Mouse (Mus musculus) adipocyte (in vitro differentiated cells): ENCODE results near the gene Prkar2b.

Experiments used
- DNase-seq: peaks from one replicate; pipeline ENCODE4 v3.0.0-alpha.2; 2016; ENCODE audit warnings: low spot score

Gene Prkar2b

DNA sequence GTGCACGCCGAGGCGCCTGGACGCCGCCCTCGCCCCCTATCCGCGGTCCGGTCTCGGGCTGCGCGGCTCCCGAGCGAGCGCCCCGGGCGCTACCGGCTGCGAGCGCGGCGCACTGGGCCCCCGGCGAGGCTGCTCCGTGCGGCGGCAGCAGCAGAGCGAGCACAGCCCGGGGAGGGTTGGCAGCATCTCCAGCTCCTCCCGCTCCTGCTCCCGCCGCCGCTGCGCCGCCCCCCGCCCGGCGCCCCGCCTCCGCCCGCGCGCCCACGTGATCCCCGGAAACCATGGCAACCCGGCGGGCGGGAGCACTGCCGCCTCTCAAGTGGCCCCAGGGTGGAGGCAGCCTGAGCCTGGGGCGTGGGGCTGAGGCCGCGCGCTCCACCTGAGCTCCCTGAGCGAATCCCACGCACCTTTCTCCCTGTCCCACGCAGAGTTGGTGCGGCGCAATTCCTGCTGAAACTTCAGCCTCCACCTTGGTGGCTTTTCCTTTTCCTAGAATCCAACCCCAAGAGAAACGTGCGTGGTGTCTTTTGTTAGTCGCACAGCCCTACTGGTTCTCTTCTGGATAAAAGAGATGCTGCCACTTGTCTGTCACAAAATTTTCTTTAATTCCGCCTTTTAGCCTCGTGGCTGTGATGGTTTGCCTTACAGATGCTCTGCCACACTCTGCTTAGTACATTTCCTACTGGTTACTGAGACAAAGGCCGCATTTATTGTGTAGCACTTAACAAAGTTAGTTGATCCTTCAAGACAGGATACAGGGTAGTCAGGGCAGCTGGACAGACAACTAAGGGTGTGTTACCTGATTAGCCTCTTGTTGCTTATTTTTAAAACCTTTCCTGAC, at the start of gene Prkar2b:
Prkar2b (minus strand) TSS at position 207 of the 841 bp plus-strand sequence.
- DNase-seq = peak; percentile 88

DNA sequence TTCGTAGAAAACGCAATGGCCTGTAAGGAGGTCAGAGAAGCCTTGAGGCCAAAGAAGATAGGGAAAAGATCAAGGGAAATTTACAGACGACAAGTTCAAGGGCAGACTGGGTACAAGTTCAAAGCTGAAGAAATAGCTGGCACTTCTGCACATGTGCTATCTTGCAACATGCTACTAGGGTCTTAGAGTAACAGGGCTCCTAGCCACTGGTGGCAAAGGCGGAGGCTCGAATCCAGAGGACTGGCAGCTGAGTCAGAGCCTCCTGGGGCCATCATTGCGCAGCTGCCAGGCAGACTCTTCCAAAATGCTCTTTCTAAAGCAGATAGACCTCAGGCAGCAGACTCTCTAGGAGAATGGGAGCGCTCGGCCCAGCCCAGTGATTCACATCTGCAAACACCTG, 48.1 kb upstream of the Prkar2b start:
- DNase-seq = peak; percentile 94

DNA sequence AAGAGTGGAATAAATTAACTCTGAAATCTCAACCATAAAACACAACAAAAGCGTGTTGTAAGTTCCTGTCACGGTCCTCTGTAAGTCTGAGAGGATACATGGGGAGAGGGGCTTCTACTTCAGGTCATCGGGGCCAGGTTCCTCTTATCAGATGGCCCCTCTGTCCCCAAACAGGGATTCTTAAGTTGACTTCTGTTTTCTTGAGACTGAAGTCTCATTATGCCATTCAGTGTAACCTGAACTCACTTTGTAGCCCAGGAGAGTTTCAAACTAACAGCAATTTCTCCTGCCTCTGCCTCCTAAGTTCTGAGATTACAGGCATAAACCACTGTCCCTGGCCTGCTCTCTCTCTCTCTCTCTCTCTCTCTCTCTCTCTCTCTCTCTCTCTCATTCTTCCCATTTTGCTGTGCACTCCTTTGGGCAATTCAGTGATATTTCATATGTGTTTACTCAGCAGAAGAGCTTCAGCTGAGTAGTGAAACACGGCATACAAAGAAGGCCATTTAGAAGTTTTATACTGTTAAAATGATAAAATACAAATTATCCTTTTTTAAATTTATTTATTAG, 43.9 kb upstream of the Prkar2b start:
- no peak for DNase-seq

DNA sequence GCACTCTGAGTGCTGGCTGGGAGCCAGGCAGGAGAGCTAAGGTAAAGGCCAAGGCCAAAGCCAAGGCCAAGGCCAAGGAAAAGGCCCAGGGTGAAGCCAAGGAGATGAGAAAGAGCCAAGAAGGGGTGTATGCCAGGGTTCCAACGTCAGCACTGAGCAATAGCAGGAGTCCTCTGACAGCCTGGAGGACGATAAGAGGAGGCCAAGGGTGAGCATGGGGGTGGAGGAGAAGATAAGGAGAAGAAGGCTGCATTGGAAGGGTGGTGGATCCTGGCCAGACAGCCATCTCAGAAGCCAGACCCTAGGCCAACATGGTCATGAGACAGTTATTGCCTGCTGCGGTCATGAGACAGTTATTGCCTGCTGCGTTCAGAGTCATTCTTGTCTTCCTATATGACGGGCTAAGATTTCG, 43.4 kb upstream of the Prkar2b start:
- peak; percentile 40 for DNase-seq

DNA sequence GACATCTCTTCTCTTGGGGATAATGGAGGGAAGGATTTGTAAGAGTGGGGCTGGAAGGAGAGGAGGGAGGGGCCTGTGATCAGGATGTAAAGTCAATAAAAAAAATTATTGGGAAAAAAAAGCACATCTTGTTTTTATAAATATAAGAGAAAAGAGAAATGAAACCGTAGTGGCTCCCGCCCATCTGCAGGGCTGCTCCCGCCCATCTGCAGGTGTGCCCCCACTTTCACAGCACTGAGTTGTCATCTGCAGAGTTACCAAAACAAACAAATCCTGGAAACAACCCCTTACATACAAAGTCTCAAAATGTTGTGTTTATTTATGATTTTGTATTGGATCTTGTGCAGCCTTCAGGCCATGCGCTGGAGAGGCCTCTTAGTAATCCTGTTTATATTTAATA, 40.2 kb upstream of the Prkar2b start:
- no peak for DNase-seq

DNA sequence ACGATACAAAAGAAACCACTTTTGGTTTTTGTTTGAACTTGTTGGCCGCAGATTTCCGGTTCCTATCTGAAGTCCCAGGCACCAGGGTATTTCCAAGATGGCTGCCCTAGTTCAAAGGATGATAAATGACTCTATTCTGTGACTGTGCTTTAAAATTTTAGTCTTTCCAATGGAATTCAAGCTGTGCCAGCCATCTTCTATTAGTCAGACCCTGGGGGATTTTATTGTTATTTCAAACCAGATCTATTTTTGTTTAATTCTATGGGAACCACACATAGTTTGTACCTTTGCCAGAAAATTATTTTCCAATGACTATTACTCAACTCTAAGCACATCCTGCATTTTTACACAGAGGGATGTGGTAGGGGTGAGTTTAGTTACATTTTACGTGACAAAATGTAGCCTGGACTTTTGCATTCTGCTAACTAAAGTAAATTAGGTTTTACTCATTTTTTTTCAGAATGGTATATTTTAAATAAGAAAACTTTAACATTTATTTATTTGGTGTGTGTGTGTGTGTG, 38.6 kb upstream of the Prkar2b start:
- DNase-seq = no peak

DNA sequence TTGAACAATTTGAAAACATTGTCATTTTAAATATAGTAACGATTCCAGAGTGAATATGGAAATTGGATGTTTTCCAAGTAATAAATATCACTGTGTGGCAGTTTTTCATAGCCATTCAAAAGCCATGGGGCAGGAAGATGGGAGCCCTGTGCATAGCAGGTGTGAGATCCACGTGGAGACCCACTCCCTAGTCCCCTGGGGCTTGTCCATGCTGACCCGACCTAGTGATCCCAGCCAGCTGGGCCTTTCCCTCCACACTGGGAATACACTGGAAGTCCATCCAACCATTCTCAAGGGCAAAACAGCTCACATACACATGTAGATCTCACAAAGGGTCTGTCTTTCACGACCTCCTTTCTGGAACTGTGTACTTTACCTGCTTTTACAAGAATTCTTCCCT, 37.5 kb upstream of the Prkar2b start:
- DNase-seq = no peak

DNA sequence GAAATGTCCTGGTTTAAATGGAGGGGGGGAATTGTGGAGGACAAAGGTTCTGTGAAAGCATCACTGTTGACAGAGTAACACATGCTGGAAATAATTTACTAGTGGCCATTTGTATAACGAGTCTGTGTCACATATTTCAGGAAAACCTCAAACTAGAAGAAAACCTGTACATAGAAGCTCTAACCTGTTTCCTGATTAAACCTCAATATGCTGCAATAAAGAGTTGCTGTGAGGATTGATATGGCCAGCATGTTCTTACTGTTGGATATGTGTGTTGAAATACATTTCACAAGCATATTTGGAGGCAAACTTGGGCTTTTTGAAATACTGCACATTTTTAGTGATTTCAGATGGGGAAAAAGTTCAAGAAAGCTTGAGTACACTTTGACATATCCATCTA, 36.0 kb upstream of the Prkar2b start:
- no peak for DNase-seq

DNA sequence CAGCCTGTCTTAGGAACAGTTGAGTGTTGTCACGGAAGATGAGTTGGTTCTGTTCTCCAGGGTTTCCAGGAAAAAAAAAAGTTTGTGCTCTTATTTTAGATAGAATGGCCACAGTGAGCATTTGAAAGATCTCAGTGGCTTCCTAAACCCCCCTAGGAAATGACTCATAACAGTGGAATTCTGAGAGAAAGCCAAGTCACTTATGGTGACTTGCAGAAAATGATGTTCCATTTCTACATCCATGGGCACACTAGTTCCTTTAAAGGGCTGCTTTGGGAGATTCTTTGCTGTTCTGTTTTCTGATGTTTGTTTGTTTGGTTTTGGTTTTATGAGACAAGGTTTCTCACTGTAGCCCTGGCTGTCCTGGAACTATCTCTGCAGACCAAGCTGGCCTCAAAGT, 34.1 kb upstream of the Prkar2b start:
- peak; percentile 40 for DNase-seq

DNA sequence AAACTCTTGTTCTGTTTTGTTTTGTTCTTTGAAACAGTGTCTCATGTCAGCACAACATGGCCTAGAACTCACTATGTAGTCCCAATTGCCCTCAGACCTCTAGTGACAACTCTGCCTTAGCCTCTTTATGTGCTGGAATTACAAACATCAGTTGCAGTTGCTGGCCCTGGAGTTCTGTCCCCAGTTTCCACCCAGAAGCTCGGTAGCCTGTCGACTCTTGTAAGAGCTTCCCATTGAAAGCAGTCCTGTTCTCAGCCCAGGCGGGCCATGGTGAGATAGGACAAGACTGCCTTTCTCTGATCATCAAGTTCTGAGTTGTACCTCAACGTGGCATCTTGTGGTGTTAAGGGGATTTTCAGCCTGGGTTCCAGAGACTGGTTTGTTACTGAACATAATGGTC, 31.4 kb upstream of the Prkar2b start:
- DNase-seq = no peak

DNA sequence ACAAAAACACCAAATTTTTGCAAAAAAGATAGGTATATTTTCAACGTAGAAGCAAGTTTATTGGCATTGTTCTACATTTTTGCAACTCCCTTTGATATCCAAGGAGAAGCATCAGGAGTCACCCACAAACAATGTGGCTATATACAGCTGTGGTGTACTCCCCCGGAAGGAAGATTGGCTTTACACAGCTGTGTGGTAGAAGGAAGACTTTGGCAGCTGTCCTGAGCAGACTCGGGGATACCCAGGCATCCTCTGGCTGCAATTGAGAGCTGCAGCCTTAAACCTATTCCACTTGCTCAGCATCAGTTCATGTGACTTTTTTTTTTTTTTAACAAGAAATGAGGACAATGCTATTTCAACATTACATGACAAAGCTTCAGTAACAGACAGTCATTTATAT, 27.5 kb upstream of the Prkar2b start:
- no peak for DNase-seq

DNA sequence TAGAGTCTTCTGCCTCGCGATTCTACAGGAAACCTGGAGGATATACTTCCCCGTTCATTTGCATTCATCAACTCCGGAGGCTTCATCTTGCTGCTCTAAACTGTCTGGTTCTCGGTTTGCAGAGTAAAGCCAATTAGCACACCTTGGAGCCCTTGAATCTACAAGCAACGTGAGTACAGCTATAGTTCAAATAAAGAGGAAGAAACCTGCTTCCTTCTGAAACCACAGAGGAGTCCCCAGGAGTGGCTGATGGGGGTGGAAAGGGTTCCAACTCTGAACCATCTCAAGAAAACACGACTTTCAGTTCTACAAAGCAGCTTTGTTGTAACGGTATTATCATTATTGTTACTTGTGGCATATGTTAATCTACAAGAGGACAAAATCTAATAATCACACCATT, 26.2 kb upstream of the Prkar2b start:
- no peak for DNase-seq

DNA sequence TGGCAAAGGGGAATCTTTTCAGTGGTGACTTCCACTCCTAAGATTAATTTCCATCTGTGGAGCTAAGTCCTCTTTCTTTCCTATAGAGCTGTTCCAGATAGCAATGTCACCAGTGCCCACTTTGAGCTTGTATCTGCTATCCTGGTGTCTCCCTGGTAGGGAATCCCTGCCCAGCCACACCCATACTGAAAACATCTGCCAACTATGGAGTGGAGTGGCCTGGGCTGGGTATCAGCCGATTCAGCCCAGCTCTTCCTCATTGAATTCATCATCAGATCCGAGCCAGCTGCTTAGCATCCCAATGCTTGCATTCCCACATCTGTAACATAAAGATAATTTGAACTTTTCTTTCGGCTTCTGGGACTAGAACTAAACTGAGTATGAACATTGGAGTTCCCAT, 25.8 kb upstream of the Prkar2b start:
- no peak for DNase-seq

DNA sequence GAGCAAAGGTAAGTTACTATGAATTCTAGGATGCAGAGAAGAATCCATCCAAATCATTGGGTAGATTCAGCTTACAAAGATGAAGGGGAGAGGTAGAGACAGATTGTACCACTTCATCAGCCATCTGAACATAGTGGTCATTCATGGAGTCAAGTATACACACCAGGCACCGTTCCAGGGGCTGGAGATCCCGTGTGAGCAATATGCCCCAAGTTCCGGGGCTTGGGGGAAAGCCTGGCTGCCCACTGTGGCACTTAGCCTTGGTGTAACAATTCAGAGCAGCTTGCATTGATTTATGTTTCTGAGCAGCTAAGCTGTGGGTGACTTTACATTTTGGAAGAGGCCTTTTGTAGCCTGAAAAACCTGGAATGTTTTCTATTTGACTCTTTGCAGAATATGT, 24.8 kb upstream of the Prkar2b start:
- DNase-seq = no peak

DNA sequence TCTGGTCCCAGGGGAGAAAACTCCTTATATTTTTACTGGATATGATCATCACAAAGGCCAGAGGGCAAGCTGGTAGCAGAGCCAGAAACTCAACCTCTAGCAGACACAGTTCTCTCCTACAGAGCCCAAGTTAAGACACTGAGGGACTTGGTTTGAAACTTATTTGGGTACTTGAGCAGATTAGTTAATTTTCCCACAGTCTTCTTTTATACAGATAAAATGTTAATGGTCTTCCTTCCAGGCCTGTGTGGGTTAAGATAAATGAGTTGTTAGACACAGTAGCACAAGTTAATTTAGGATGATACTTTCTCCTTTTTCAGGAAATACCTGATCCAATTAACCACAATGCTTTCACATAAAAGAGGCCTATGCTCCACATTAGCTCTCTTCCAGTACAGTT, 24.1 kb upstream of the Prkar2b start:
- DNase-seq = peak; percentile 50

DNA sequence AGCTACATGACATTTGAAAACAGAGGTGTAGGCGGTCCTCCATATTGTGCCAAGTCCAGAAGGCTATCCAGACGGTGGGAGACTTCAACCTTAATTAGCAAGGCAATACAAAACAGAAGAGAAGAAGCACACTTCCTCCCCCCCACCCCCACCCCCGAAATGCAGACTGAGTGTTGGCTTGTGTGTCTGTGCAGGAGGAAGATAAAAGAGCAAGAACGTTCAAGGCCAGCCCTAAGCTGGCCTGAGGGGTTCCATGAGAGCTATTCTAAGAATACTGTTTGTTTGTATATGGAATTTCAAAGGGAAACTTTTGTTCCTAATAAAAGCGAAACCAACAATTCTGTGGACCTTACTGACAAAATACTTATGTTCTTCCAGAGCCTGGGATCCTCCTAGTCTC, 23.5 kb upstream of the Prkar2b start:
- no peak for DNase-seq

DNA sequence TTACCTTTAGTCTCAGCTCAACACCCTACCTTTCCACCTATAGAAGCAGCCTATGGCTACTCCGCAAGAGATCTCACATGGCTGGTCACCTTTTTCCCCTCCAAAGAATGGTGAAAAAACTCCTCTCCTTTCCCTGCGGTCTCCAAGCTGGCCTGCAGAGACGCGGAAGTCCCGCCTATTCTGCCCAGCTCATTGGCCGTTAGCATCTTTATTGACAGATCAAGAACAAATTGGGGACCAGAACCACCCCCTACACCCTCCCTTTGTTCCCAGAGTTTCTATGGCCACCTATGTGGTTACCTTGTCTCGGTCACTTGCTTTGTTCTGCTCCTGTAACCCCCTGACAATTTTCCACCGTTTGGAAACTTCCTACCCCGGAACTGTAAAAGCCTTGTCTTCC, 19.6 kb upstream of the Prkar2b start:
- no peak for DNase-seq

DNA sequence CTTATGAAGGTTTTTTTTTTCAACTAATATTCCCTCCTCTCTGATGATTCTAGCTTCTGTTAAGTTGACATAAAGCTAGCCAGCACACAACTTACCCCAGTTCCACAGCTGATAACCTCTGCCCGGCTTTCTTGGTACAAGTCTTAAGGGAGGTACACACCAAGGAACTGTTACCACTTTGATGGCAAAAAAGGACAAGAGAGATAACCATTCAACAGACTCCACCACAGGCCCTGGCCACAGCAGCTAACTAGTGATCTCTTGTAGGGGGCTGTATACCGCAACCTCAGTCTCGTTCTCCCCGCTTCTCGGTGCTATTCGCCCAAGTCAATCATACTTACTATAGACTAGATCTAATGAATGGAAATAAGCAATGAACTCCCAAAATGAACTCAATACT, 16.3 kb upstream of the Prkar2b start:
- DNase-seq = no peak

DNA sequence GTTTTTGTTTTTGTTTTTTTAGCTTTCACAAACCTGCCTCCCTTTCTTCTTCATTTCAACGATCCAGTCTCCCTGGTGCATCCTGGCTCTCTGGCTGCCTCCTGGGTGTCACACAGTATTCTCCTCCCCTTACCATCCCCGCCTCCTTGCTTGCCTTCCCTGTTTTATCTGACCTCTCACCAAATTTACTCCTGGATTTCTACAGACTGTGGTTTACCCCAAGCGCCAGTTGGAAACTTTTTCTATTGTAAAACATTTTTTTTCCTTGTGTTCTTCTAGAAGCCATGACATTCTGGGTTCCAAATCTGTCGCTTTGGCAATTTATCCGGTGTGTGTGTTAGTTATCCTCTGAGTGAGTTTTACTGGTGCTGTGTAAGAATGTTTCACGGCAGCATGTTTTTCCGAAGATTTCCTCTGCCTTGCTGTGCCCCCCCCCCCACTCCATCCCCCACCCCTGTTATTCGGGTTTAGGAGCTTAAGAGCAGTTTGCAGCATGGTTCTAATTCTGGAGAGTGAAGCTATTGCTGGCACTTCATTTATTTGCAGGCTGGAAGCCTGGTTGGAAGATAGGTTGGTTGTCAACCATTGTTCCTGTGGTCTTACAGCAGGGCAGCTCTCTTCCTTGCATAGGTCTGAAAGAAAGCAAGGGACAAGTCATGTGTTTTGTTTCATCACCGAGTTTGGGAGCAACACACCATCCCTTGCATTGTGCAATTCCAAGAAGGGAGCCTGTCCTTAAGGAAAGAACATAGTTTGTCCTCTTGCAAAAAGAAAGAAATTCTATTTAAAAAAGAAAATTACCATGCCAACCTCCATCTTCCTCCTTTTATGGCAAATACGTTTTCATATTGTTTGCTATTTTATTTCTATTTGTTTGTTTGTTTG, 15.0 kb upstream of the Prkar2b start:
- DNase-seq = peak; percentile 90

DNA sequence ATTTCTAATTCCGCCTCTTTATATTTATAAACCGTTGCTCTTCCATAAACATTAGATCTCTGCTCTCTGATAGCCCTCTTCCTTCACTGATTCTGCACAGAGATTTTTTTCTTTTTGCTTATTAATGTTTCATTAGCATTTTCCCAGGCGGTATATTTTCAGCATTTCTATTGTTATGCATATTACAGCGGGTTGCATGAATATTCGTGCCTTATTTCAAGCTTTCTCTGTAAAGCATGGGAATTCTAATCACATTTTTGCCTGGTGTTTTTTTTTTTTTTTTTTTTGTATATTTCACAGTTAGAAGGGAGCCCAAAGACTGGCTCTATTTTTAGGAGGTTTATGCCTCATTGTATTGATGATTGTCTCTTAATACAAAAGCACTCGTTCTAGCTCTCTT, 13.2 kb upstream of the Prkar2b start:
- DNase-seq = no peak

DNA sequence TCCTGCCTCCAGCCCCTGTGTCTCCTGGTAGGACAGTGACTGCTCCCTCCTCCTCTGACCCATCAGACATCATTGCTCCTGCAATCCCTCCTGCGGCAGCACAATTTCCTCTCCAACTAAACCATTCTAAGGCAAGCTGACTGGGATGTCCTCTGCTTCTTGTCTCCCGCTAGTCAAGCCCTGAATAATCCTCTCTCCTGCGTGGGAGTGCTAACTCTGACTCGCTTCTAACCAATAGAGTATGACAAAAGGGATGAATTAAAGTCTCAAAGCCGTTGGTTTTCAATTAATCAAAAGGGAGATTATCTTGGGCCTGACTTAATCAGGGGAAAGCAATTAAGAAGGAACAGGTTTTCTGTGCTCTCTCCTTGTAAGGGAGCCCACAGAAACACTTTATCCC, 4.9 kb upstream of the Prkar2b start:
- no peak for DNase-seq

DNA sequence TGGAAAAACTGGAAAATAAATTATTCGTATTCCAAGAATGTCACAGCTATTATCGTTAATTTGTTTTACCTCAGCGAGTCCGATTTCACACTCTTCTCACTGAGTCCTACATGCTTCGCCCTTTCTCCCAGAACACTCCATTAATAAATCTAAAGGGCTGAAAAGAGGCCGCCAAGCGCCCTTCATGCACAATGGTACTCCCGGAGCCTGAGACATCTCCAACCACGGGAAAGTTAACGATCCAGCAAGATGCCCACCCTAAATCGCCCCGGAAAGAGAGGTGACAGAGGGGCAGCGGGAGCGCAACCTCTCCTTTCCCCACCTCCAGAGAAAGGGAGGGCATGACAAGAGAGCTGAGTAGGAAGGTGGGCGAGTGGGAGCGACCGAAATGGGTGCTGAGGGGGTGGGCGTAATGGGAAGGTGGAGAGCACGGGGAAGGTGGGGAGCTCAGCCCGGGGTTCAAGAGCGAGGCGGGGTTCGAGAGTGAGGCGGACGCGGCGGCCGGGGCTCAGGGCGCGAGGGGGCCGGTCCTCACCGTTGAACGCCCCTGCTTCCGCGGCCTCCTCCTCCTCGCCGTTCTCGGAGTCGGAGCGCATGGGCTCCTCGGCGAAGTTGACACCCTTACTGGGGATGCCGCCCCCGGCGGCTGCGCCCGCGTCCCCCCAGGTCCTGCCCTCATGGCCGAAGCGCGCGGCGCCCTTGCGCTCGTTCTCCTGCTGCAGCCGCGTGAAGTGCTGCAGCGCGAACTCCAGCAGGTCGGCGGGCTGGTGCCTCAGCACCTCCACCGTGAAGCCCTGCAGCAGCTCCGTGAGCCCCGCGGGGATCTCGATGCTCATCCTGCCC, 628 bp downstream of the Prkar2b start:
- peak; percentile 61 for DNase-seq
